Mouse (Mus musculus) c-Kit-positive CD71-positive TER-119-positive erythroid progenitor cells, embryonic 14.5 days (primary cell): Measurements from ENCODE around the gene Lctl.
A peak's percentile ranks its signal among the peaks of the same experiment; 100 is the strongest.
"Not testable (repeated sequence)": the region's sequence is repeated elsewhere in the genome, so short reads cannot be mapped to it uniquely, and the experiment has no call there.

Source experiments
- DNase-seq: peaks from one replicate; pipeline ENCODE4 v3.0.0-alpha.2; 2013; ENCODE audit warnings: low spot score

The Lctl gene

GRCm38 (mm10) chr9:64120584-64121277, 3.8 kb downstream of the Lctl start:
- DNase-seq = peak; percentile 47

- no peak for DNase-seq
These were observed 5.7 kb downstream of the Lctl start for GRCm38 (mm10) chr9:64122601-64123000.

GRCm38 (mm10) chr9:64124846-64125245, 7.9 kb downstream of the Lctl start:
- DNase-seq = not testable (repeated sequence)

- no peak for DNase-seq
These were observed 8.4 kb downstream of the Lctl start for GRCm38 (mm10) chr9:64125307-64125706.

GRCm38 (mm10) chr9:64126121-64126520, 9.2 kb downstream of the Lctl start:
- no peak for DNase-seq

GRCm38 (mm10) chr9:64131623-64132022, 14.7 kb downstream of the Lctl start:
- no peak for DNase-seq

- peak; percentile 37 for DNase-seq
These were observed 21.9 kb downstream of the Lctl start for GRCm38 (mm10) chr9:64138896-64139295.

- DNase-seq = no peak
These were observed 22.9 kb downstream of the Lctl start for GRCm38 (mm10) chr9:64139879-64140278.

GRCm38 (mm10) chr9:64156641-64157040, 39.7 kb downstream of the Lctl start:
- no peak for DNase-seq

GRCm38 (mm10) chr9:64160471-64160870, 43.5 kb downstream of the Lctl start:
- no peak for DNase-seq

GRCm38 (mm10) chr9:64169967-64170366, 53.0 kb downstream of the Lctl start:
- DNase-seq = not testable (repeated sequence)

- DNase-seq = peak; percentile 35
These were observed 55.3 kb downstream of the Lctl start for GRCm38 (mm10) chr9:64172145-64172815.

GRCm38 (mm10) chr9:64172816-64173665, 56.1 kb downstream of the Lctl start, which contains the start of the genes Zwilch and Rpl4:
Zwilch (minus strand) TSS chr9:64173104.
Rpl4 (plus strand) TSS chr9:64173375.
- DNase-seq = peak; percentile 91

- DNase-seq = no peak
These were observed 56.8 kb downstream of the Lctl start for GRCm38 (mm10) chr9:64173666-64174220.

- DNase-seq = no peak
These were observed 57.4 kb downstream of the Lctl start for GRCm38 (mm10) chr9:64174341-64174740.

GRCm38 (mm10) chr9:64174766-64175165, 57.8 kb downstream of the Lctl start:
- no peak for DNase-seq

- DNase-seq = no peak
These were observed 58.4 kb downstream of the Lctl start for GRCm38 (mm10) chr9:64175378-64175777.

- DNase-seq = no peak
These were observed 61.6 kb downstream of the Lctl start for GRCm38 (mm10) chr9:64178610-64178973.

- DNase-seq = peak; percentile 91
These were observed 62.2 kb downstream of the Lctl start, which contains the start of gene Snapc5 for GRCm38 (mm10) chr9:64178974-64179646. Snapc5 (plus strand) TSS chr9:64179274.

GRCm38 (mm10) chr9:64183295-64183694, 66.3 kb downstream of the Lctl start:
- DNase-seq = not testable (repeated sequence)

GRCm38 (mm10) chr9:64184166-64184840, 67.4 kb downstream of the Lctl start:
- DNase-seq = no peak
